Mouse (Mus musculus) activated CD4-positive, CD25-positive, alpha-beta regulatory T cell (primary cell): ENCODE results near the gene Lrrc8a. TPM values are rescaled to one million over a fixed set of nuclear protein-coding genes. Genes with fewer than 3 reads are reported as not detected.

Source experiments
- polyA plus RNA-seq, 2 experiments: library from polyadenylated mRNA; unstranded; fragments of 100-300 nt; shearing (Covaris generic); gene quantifications; one replicate each; pipeline ENCODE4 v1.2.1; 2017

Gene Lrrc8a
- 1 to 10 TPM; 7.7 to 9.7 TPM for polyA plus RNA-seq

GRCm38 (mm10) chr2:30237199-30237880 lies at the start of gene Lrrc8a:
Lrrc8a (plus strand) TSS chr2:30237715.

GRCm38 (mm10) chr2:30205629-30206357 lies 31.7 kb upstream of the Lrrc8a start, which contains the start of gene Kyat1:
Kyat1 (minus strand) TSS chr2:30205847.

GRCm38 (mm10) chr2:30240267-30240666 lies 2.8 kb downstream of the Lrrc8a start, which contains the start of gene Gm28035:
Gm28035 (plus strand) TSS chr2:30240567.

DNA sequence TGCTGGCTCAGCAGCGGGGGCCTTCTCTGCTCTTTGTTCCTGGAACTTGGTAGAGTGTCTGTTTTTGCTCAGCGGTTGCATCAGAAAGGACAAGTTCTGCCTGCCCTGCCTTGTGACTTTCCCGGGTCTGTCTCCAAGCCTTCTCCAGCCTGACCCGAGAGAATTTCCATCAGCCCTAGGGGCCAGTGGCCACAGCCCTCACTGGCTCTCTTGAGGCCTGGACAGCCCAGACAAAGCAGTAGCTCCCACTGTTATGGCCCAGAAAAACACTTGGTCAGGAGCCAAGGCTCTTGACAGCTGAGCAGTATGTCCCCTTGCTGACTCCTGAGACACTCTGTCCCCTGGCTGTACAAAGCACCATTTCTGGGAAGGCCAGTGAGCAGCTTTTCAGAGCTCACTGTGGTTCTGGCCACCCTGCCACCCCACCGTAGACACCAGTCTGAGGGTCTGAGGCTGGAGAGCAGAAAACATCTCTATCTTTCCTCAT lies 28.3 kb downstream of the Lrrc8a start, which contains the start of gene Phyhd1:
Gene Phyhd1 (plus strand): TSS at position 437 of the 487 bp plus-strand sequence.

DNA sequence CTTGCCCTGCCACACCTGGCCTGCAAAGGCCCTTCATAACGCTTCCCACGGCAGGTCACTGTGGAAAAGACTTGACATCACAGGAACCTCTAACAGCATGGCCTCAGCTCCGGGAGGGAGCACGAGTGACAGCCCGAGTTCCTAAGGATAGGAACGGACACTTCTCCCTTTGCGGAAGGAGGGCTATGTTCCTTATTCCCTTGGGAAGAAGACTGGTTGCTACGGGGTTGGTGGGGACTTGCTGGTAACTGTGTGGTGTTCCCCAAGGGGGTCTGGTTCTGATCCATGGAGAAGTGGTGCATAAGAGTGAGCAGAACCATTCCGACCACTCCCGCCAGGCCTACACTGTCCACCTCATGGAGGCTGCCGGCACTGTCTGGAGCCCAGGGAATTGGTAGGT lies 43.2 kb downstream of the Lrrc8a start, which contains the start of gene Gm28038:
Gene Gm28038 (plus strand): TSS at position 301 of the 400 bp plus-strand sequence.

DNA sequence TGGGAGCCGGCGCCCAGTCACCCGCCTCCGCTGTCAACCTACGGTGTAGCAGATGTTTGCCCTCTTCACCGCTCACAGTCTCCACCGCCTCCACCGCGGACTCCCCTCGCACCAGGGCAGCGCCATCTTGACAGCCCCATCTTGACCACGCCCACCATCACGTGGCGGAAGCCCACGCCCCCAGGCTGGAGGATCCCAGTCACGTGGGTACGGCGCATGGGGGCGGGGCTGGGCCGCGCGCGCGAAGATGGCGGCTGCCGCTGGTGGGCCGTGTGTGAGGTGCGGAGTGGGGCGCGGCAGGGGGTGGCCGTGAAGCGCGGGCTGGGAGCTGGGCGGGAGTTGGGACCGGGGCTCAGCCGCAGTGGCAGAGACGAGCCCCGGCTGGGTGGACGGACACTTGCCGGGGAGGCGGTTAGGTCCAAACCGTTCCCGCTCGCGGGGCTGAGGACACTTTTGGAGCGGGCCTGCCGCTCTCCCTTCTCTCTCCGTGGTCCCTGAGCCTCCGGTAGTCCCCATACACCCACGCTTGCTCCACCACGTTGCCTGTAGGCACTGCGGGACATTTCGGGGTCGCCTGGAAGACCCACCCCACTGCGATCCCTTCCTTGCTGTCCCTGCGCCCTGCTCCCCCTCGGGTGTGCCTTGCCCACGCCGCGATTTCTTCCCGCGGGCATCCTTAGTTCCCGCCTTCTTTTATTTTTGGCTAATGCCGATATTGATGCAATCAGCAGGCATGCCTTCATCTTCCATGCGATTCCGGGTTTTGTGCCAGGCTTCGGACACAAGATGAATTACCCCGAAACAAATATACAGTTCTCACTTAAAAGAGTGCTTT lies 48.9 kb downstream of the Lrrc8a start, which contains the start of the genes Dolk and Nup188:
Gene Dolk (minus strand): TSS at position 143 of the 835 bp plus-strand sequence.
Gene Nup188 (plus strand): TSS at position 206 of the 835 bp plus-strand sequence.

Other genes with a start within 250 kb of the Lrrc8a start
- gene Wdr34, start 188.8 kb upstream of the Lrrc8a start, polyA plus RNA-seq: 1 to 10 TPM in 1 of 2 experiments, under 1 TPM in 1; 0.93 to 1.4 TPM
- 100 to 1,000 TPM; 308 to 386 TPM for gene Set, start 180.3 kb upstream of the Lrrc8a start, polyA plus RNA-seq
- gene Pkn3, start 160.0 kb upstream of the Lrrc8a start, polyA plus RNA-seq: under 1 TPM; 0.43 to 0.75 TPM
- 10 to 100 TPM; 29.0 to 33.8 TPM for gene Zdhhc12, start 144.1 kb upstream of the Lrrc8a start, polyA plus RNA-seq
- gene Zer1, start 113.1 kb upstream of the Lrrc8a start, polyA plus RNA-seq: 10 to 100 TPM; 52.2 to 53.4 TPM
- gene Tbc1d13, start 104.0 kb upstream of the Lrrc8a start, polyA plus RNA-seq: 1 to 10 TPM; 6.2 to 7.8 TPM
- gene Endog, start 66.2 kb upstream of the Lrrc8a start, polyA plus RNA-seq: 10 to 100 TPM; 15.3 to 20.4 TPM
- gene Spout1, start 59.3 kb upstream of the Lrrc8a start, polyA plus RNA-seq: 10 to 100 TPM; 27.5 to 36.4 TPM
- gene Kyat1, start 31.9 kb upstream of the Lrrc8a start, polyA plus RNA-seq: 10 to 100 TPM in 1 of 2 experiments, 1 to 10 TPM in 1; 9.9 to 10.6 TPM
- 1 to 10 TPM; 2.3 to 4.6 TPM for gene Gm28035, start 2.9 kb downstream of the Lrrc8a start, polyA plus RNA-seq
- gene Phyhd1, start 28.5 kb downstream of the Lrrc8a start, polyA plus RNA-seq: 1 to 10 TPM; 4.9 to 8.1 TPM
- not detected for gene Gm28038, start 43.3 kb downstream of the Lrrc8a start, polyA plus RNA-seq
- 10 to 100 TPM; 15.1 to 17.4 TPM for gene Dolk, start 48.6 kb downstream of the Lrrc8a start, polyA plus RNA-seq
- gene Nup188, start 48.7 kb downstream of the Lrrc8a start, polyA plus RNA-seq: 10 to 100 TPM; 16.5 to 22.0 TPM
- 100 to 1,000 TPM; 116 to 126 TPM for gene Sh3glb2, start 121.6 kb downstream of the Lrrc8a start, polyA plus RNA-seq
- 10 to 100 TPM in 1 of 2 experiments, 1 to 10 TPM in 1; 4.9 to 12.4 TPM for gene Miga2, start 126.5 kb downstream of the Lrrc8a start, polyA plus RNA-seq
- gene Dolpp1, start 154.5 kb downstream of the Lrrc8a start, polyA plus RNA-seq: 10 to 100 TPM; 20.8 to 30.3 TPM
- gene Crat, start 178.1 kb downstream of the Lrrc8a start, polyA plus RNA-seq: 1 to 10 TPM; 7.5 to 8.8 TPM
- gene Ptpa, start 178.3 kb downstream of the Lrrc8a start, polyA plus RNA-seq: 100 to 1,000 TPM in 1 of 2 experiments, 10 to 100 TPM in 1; 78.2 to 113 TPM
- gene Ier5l, start 236.5 kb downstream of the Lrrc8a start, polyA plus RNA-seq: under 1 TPM; 0.09 to 0.29 TPM